Mouse (Mus musculus): ENCODE measurements at regions not wholly inside any gene's neighbourhood (a gene's known extent, or its start where the extent isn't known, plus 50 kb on each side); places are given as distances from the start of the nearest gene placed in this dataset.
A peak's percentile ranks its signal among the peaks of the same experiment; 100 is the strongest.

- DNase-seq (ENCODE audit: low spot score in 2 of 2) = no peak
Observed at GRCm38 (mm10) chr3:115599281-115599680, 115.6 kb downstream of the S1pr1 start.

GRCm38 (mm10) chr3:115596523-115596922, 118.3 kb downstream of the S1pr1 start:
- peak; percentile 78 to 91 for DNase-seq (ENCODE audit: low spot score in 2 of 2)

GRCm38 (mm10) chr3:115590716-115591115, 124.2 kb downstream of the S1pr1 start:
- no peak for DNase-seq (ENCODE audit: low spot score in 2 of 2)

- no peak for DNase-seq (ENCODE audit: low spot score in 2 of 2)
Observed at GRCm38 (mm10) chr3:115588585-115588984, 126.3 kb downstream of the S1pr1 start.

GRCm38 (mm10) chr3:115580131-115580932, 134.5 kb downstream of the S1pr1 start:
- no peak for DNase-seq (ENCODE audit: low spot score in 2 of 2)

GRCm38 (mm10) chr3:115575371-115575770, 139.5 kb downstream of the S1pr1 start:
- DNase-seq (ENCODE audit: low spot score in 2 of 2) = no peak

- DNase-seq (ENCODE audit: low spot score in 2 of 2) = no peak
Observed at GRCm38 (mm10) chr3:115562735-115563134, 152.1 kb downstream of the S1pr1 start.

- no peak for DNase-seq (ENCODE audit: low spot score in 2 of 2)
Observed at GRCm38 (mm10) chr3:115554809-115555708, 159.8 kb downstream of the S1pr1 start.

- DNase-seq (ENCODE audit: low spot score in 2 of 2) = peak in 1 of 2 experiments; percentile 11
Observed at GRCm38 (mm10) chr3:115553848-115554515, 160.9 kb downstream of the S1pr1 start.

GRCm38 (mm10) chr3:115541789-115542188, 173.1 kb downstream of the S1pr1 start:
- peak in 1 of 2 experiments; percentile 13 for DNase-seq (ENCODE audit: low spot score in 2 of 2)

GRCm38 (mm10) chr3:115538355-115538754, 176.5 kb downstream of the S1pr1 start:
- DNase-seq (ENCODE audit: low spot score in 2 of 2) = no peak

- DNase-seq (ENCODE audit: low spot score in 2 of 2) = no peak
Observed at GRCm38 (mm10) chr3:115532141-115532735, 182.6 kb downstream of the S1pr1 start.

GRCm38 (mm10) chr3:115530441-115530840, 184.4 kb downstream of the S1pr1 start:
- no peak for DNase-seq (ENCODE audit: low spot score in 2 of 2)

- peak; percentile 15 to 64 for DNase-seq (ENCODE audit: low spot score in 2 of 2)
Observed at GRCm38 (mm10) chr3:115529918-115530317, 185.0 kb downstream of the S1pr1 start.

GRCm38 (mm10) chr3:115523515-115523914, 191.4 kb downstream of the S1pr1 start:
- no peak for DNase-seq (ENCODE audit: low spot score in 2 of 2)

- no peak for DNase-seq (ENCODE audit: low spot score in 2 of 2)
Observed at GRCm38 (mm10) chr3:115515645-115516044, 199.2 kb downstream of the S1pr1 start.

GRCm38 (mm10) chr3:115509658-115510057, 205.2 kb downstream of the S1pr1 start:
- DNase-seq (ENCODE audit: low spot score in 2 of 2) = no peak

GRCm38 (mm10) chr3:115497420-115497819, 217.5 kb downstream of the S1pr1 start:
- no peak for DNase-seq (ENCODE audit: low spot score in 2 of 2)

- DNase-seq (ENCODE audit: low spot score in 2 of 2) = no peak
Observed at GRCm38 (mm10) chr3:115496110-115496509, 218.8 kb downstream of the S1pr1 start.

- no peak for DNase-seq (ENCODE audit: low spot score in 2 of 2)
Observed at GRCm38 (mm10) chr3:115495692-115496091, 219.2 kb downstream of the S1pr1 start.

GRCm38 (mm10) chr3:115468980-115469379, 245.9 kb downstream of the S1pr1 start:
- DNase-seq (ENCODE audit: low spot score in 2 of 2) = no peak

- no peak for DNase-seq (ENCODE audit: low spot score in 2 of 2)
Observed at GRCm38 (mm10) chr3:115467850-115468249, 247.0 kb downstream of the S1pr1 start.

All from spleen, postnatal 4 days (tissue).